Mouse (Mus musculus): ENCODE data around the gene Cul4a.

GRCm38 (mm10) chr8:13108967-13109366 is 3.5 kb downstream of the Cul4a start:
- TF ChIP-seq CTCF (IDR thresholded peaks at IDR 0.05; ENCODE audit: low read depth), result no peak
- TF ChIP-seq EP300 (optimal IDR thresholded peaks at IDR 0.05), result no peak

Measured in stomach, postnatal 0 days (tissue).